Mouse (Mus musculus) kidney, embryonic 14.5 days (tissue): ENCODE data around the gene Mlycd. TPM values are rescaled to one million over a fixed set of nuclear protein-coding genes. Genes with fewer than 3 reads are reported as not detected.
A peak's percentile ranks its signal among the peaks of the same experiment; 100 is the strongest.

ENCODE experiments used
- ATAC-seq: fragments of 200-750 bp; cut with Nextera tagmentation; 2 replicates; pipeline ENCODE4 v1.8.0; 2017; ENCODE audit warnings: moderate number of reproducible peaks, mild to moderate bottlenecking, moderate TSS enrichment, moderate library complexity; ENCODE audit not compliant: low FRiP score, low TSS enrichment
- H3K27ac ChIP-seq: fragments of 300-500 bp; sonication (generic); 2 replicates; pipeline ENCODE4 v1.5.1; 2014; ENCODE audit warnings: low read depth, mild to moderate bottlenecking, low read length, moderate library complexity, mixed read lengths
- H3K27me3 ChIP-seq: fragments of 300-500 bp; sonication (generic); 2 replicates; pipeline ENCODE4 v1.6.1; 2014; ENCODE audit warnings: mild to moderate bottlenecking, low read length; ENCODE audit not compliant: control insufficient read depth, insufficient read depth
- H3K36me3 ChIP-seq: fragments of 300-500 bp; sonication (generic); 2 replicates; pipeline ENCODE4 v1.6.1; 2014; ENCODE audit warnings: low read length, mixed read lengths; ENCODE audit not compliant: control insufficient read depth, insufficient read depth
- H3K4me1 ChIP-seq: fragments of 300-500 bp; sonication (generic); 2 replicates; pipeline ENCODE4 v1.6.1; 2014; ENCODE audit warnings: low read length, mixed read lengths; ENCODE audit not compliant: control insufficient read depth, insufficient read depth
- H3K4me2 ChIP-seq: fragments of 300-500 bp; sonication (generic); replicated peaks from 2 replicates; pipeline ENCODE4 v1.6.1; 2014; ENCODE audit warnings: low read depth, mild to moderate bottlenecking, low read length
- H3K4me3 ChIP-seq: fragments of 300-500 bp; sonication (generic); 2 replicates; pipeline ENCODE4 v1.5.1; 2014; ENCODE audit warnings: mild to moderate bottlenecking, low read length
- H3K9ac ChIP-seq: fragments of 300-500 bp; sonication (generic); 2 replicates; pipeline ENCODE4 v1.6.1; 2014; ENCODE audit warnings: low read depth, mild to moderate bottlenecking, low read length, moderate library complexity
- H3K9me3 ChIP-seq: fragments of 300-500 bp; sonication (generic); 2 replicates; pipeline ENCODE4 v1.6.1; 2016; ENCODE audit warnings: low read length; ENCODE audit not compliant: control insufficient read depth
- WGBS: fragments of 180-500 bp; shearing (Covaris S2); extraction: QIAGEN DNeasy Blood & Tissue Kit; methylation state at CpG from one replicate; pipeline ENCODE4 v1.1.7; 2014; 5-methylcytosine and 5-hydroxymethylcytosine counted together
- polyA plus RNA-seq: library from polyadenylated mRNA; unstranded; fragments of >200 nt; fragmentation: Nextera tagmentation; extraction: Ambion mirVana; gene quantifications from 2 replicates; pipeline ENCODE4 v1.2.1, GENCODE M21; 2014

Mlycd gene
- polyA plus RNA-seq, 1 experiment from 2014 or later = 12.1 TPM

DNA sequence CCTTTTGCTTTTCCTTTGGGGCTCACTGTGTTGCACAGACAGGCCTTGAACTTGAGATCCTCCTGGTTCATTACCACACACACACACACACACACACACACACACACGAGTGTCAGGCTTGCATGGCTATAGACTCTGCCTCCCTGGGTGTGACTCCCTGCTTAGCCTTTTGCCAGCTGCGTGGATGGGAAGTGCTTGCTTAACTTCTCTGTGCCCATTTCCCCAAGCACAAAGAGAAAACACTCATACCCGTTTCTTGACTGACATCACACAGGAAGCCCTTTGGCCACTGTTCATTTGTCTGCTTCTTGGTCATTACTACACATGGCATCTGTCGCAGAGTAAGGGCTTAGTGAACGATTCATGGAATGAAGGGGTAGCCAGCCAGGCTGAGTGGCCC, 47.3 kb downstream of the Mlycd start:
- H3K27ac ChIP-seq = no peak overlapping the region
- H3K27me3 ChIP-seq = peaks cover 6% of the 10 kb centered on the region
- no peak overlapping the region for H3K9ac ChIP-seq
- 66% methylated on average over 5 of the region's 5 CpGs for WGBS
- H3K4me1 ChIP-seq = peaks cover 24% of the 10 kb centered on the region
- H3K9me3 ChIP-seq = no peaks in the 10 kb centered on the region
- no peaks in the 10 kb centered on the region for H3K36me3 ChIP-seq
- H3K4me2 ChIP-seq = no peak overlapping the region
- ATAC-seq = no peak
- no peak overlapping the region for H3K4me3 ChIP-seq

DNA sequence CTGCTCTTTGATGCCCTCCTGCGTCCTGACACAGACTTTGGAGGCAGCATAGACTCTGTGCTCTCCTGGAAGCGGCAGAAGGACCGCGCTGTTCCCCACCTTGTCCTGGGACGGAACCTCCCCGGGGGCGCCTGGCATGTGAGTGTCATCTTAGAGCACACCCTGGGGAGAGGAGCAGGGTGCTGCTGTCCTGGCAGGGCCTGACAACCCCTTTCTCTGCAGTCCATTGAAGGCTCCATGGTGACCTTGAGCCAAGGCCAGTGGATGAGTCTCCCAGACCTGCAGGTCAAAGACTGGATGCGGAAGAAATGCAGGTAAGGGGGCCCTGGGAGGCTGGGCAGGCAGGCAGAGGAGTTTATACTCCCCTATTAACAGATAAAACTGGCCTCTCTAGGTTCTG, 48.3 kb downstream of the Mlycd start:
- Histone ChIP-seq H3K4me1 (peaks cover 26% of the 10 kb centered on the region; the same call in 1 of the 2 replicates), H3K36me3 (no peaks in the 10 kb centered on the region), H3K4me2 (no peak overlapping the region), H3K27ac (no peak overlapping the region), H3K27me3 (peaks cover 16% of the 10 kb centered on the region), H3K9ac (no peak overlapping the region), H3K9me3 (no peaks in the 10 kb centered on the region), H3K4me3 (no peak overlapping the region)
- no peak for ATAC-seq
- WGBS = 94% methylated on average over 8 of the region's 8 CpGs

- peak; percentile 81 for ATAC-seq
Observed at GRCm38 (mm10) chr8:119446211-119446989, 51.7 kb downstream of the Mlycd start, which contains the start of gene Necab2. Gene Necab2 (plus strand): TSS chr8:119446719.

DNA sequence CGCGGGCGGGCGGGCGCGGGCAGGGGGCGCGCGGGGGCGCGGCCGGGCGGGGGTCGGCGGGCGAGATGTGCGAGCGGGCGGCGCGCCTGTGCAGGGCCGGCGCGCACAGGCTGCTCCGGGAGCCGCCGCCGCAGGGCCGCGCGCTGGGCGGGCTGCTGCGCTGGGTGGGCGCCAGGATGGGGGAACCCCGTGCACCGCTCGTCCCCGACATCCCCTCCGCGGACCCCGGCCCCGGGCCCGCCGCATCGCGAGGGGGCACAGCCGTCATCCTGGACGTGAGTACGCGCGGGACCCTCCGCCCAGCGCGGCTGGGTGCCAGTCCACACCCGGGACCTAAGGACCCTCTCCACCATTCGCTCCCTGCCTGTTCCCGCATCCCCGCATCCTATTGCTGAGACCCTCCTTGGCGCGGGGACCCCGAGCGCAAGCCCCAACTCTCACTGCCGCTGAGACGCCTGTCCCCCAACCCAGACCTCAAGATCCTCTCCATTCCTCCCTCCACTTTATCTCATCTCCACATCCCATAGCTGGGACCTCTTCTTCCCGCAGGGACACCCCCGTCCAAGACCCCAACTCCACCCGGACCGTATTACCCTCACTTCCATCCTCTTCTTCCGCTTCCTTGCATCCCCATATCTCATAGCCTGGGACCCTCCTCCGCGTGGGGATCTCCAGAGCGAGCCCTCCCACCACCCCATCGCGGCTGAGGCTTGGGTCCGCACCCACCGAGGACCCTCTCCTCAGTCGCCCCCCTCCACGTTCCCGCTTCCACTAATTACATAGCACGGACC, 52.5 kb downstream of the Mlycd start:
- Histone ChIP-seq H3K4me2 (peak overlapping the region; percentile 99), H3K27me3 (peaks cover 26% of the 10 kb centered on the region), H3K27ac (no peak overlapping the region), H3K4me1 (0 out of 2 replicates have a peak, but pooled peaks cover 7% of the 10 kb centered on the region), H3K4me3 (peak overlapping the region; percentile 67), H3K9me3 (no peaks in the 10 kb centered on the region), H3K9ac (peak overlapping the region; percentile 69), H3K36me3 (no peaks in the 10 kb centered on the region)
- WGBS = under 1% methylated on average over 45 of the region's 80 CpGs
- ATAC-seq = peak; percentile 56

More at GRCm38 (mm10) chr8:119446211-119446989, 51.7 kb downstream of the Mlycd start, which contains the start of gene Necab2:
- peak within 1 kb of the TSS; percentile 67 for H3K4me3 ChIP-seq
- no peaks in the 10 kb centered on the region for H3K9me3 ChIP-seq
- H3K27ac ChIP-seq = no peak within 1 kb of the TSS
- H3K4me1 ChIP-seq = 0 out of 2 replicates have a peak, but pooled peaks cover 7% of the 10 kb centered on the region
- H3K9ac ChIP-seq = peak within 1 kb of the TSS; percentile 69
- H3K36me3 ChIP-seq = no peaks in the 10 kb centered on the region
- WGBS = 2% methylated on average over 26 of the region's 52 CpGs
- H3K27me3 ChIP-seq = peaks cover 26% of the 10 kb centered on the region
- peak within 1 kb of the TSS; percentile 99 for H3K4me2 ChIP-seq

- Histone ChIP-seq H3K27me3 (peaks cover 26% of the 10 kb centered on the region), H3K27ac (no peak overlapping the region), H3K4me2 (peak overlapping the region; percentile 99), H3K4me1 (0 out of 2 replicates have a peak, but pooled peaks cover 7% of the 10 kb centered on the region), H3K36me3 (no peaks in the 10 kb centered on the region), H3K4me3 (peak overlapping the region; percentile 67), H3K9ac (no peak overlapping the region), H3K9me3 (no peaks in the 10 kb centered on the region)
- ATAC-seq = no peak
- WGBS = 3% methylated on average over 17 of the region's 17 CpGs
Observed at GRCm38 (mm10) chr8:119447781-119448170, 53.1 kb downstream of the Mlycd start.

DNA sequence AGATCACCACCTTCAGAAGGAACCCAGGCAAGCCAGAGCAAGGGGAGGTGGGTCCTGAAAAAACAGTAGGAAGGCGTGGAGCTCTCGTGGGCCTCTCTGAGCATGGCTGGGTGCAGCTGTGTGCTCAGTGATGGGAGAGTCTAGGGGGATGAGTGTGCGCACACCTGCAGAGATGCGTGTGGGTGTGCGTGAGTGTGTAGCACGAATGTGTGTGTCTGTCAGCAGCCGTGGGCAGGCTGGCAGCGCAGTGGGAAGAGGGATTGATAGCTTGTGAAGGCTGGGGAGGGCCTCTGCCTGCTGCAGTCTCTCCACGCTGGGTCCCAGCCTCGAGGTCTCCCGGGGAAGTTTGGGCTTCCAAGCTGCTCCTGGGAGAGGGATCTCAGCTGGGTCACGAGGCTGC, 54.9 kb downstream of the Mlycd start:
- Histone ChIP-seq H3K4me3 (no peak overlapping the region), H3K9me3 (no peaks in the 10 kb centered on the region), H3K27me3 (peaks cover 25% of the 10 kb centered on the region), H3K36me3 (no peaks in the 10 kb centered on the region), H3K9ac (no peak overlapping the region), H3K27ac (no peak overlapping the region), H3K4me2 (no peak overlapping the region), H3K4me1 (0 out of 2 replicates have a peak, but pooled peaks cover 7% of the 10 kb centered on the region)
- no peak for ATAC-seq
- 76% methylated on average over 12 of the region's 12 CpGs for WGBS

GRCm38 (mm10) chr8:119451131-119451530, 56.5 kb downstream of the Mlycd start:
- WGBS = 94% methylated on average over 4 of the region's 4 CpGs
- H3K4me2 ChIP-seq = no peak overlapping the region
- ATAC-seq = no peak
- H3K4me3 ChIP-seq = no peak overlapping the region
- H3K36me3 ChIP-seq = no peaks in the 10 kb centered on the region
- H3K9me3 ChIP-seq = no peaks in the 10 kb centered on the region
- H3K27ac ChIP-seq = no peak overlapping the region
- 0 out of 2 replicates have a peak, but pooled peaks cover 7% of the 10 kb centered on the region for H3K4me1 ChIP-seq
- H3K9ac ChIP-seq = no peak overlapping the region
- peaks cover 22% of the 10 kb centered on the region for H3K27me3 ChIP-seq

DNA sequence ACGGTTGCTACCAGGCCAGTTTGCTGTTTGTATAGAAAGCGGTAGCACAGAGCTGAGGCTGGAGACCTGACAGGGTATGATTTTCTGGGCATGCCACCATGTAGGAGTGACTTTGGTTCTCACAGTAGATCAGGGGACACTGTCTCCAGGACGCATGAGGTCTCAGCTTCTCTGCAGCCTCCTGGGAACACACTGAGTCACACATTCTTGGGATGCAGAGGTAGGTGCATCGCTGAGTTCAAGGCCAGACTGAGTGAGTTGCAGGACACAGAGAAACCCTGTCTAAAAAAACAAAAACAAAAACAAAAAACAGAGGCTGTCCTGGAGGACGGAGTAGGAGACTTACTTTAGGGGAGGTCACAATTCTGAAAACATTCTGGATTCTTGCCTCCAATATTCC, 58.2 kb downstream of the Mlycd start:
- Histone ChIP-seq H3K36me3 (no peaks in the 10 kb centered on the region), H3K27ac (no peak overlapping the region), H3K27me3 (peaks cover 11% of the 10 kb centered on the region; the same call in 1 of the 2 replicates), H3K9me3 (no peaks in the 10 kb centered on the region), H3K4me3 (no peak overlapping the region), H3K9ac (no peak overlapping the region), H3K4me1 (no peaks in the 10 kb centered on the region), H3K4me2 (no peak overlapping the region)
- ATAC-seq = no peak
- WGBS = 84% methylated on average over 5 of the region's 5 CpGs
